Mouse (Mus musculus) cortical plate, adult 2 months (tissue): ENCODE results near the gene Acin1. TPM values are rescaled to one million over a fixed set of nuclear protein-coding genes. Genes with fewer than 3 reads are reported as not detected.

Experiments
- H3K27ac ChIP-seq: fragments of 200-500 bp; 2 replicates; pipeline ENCODE4 v1.5.1; 2012; ENCODE audit warnings: low read length, control low read depth, inconsistent platforms; ENCODE audit not compliant: insufficient read depth
- H3K4me1 ChIP-seq: fragments of 200-500 bp; 2 replicates; pipeline ENCODE4 v1.6.1; 2011; ENCODE audit warnings: low read length; ENCODE audit not compliant: control insufficient read depth, insufficient read depth
- H3K4me3 ChIP-seq: fragments of 200-500 bp; 2 replicates; pipeline ENCODE4 v1.5.1; 2011; ENCODE audit warnings: mild to moderate bottlenecking, low read length, control low read depth; ENCODE audit not compliant: insufficient read depth
- CTCF ChIP-seq: fragments of 200-500 bp; IDR thresholded peaks from 2 replicates; pipeline ENCODE4 v1.5.1; 2011; ENCODE audit warnings: mild to moderate bottlenecking, control low read depth, low read length; ENCODE audit not compliant: insufficient read depth; ENCODE audit errors: extremely low read depth
- POLR2A ChIP-seq: fragments of 200-500 bp; IDR thresholded peaks from 2 replicates; pipeline ENCODE4 v1.6.1; 2011; ENCODE audit warnings: mild to moderate bottlenecking, low read length, control low read depth; ENCODE audit not compliant: insufficient read depth; ENCODE audit errors: extremely low read depth
- polyA plus RNA-seq: library from polyadenylated mRNA; depleted of rRNA; stranded (reverse); fragments of >200 nt; gene quantifications from 2 replicates; pipeline ENCODE4 v1.2.3, GENCODE M21; 2012

The Acin1 gene
- polyA plus RNA-seq, 1 experiment = 169 TPM

GRCm38 (mm10) chr14:54674317-54674716 is 12.4 kb downstream of the Acin1 start:
- peaks cover 2% of the 10 kb centered on the region for H3K4me1 ChIP-seq

GRCm38 (mm10) chr14:54669381-54669780 is 17.4 kb downstream of the Acin1 start:
- no peaks in the 10 kb centered on the region; the same call in 1 of the 2 replicates for H3K4me1 ChIP-seq
- H3K4me3 ChIP-seq = no peak overlapping the region
- H3K27ac ChIP-seq = no peak overlapping the region
- TF ChIP-seq POLR2A (no peak), CTCF (peak; percentile 45; the same call in 1 of the 2 replicates)

More at GRCm38 (mm10) chr14:54674317-54674716, 12.4 kb downstream of the Acin1 start:
- Histone ChIP-seq H3K4me3 (no peak overlapping the region), H3K27ac (no peak overlapping the region)
- TF ChIP-seq CTCF (no peak), POLR2A (no peak)

- Histone ChIP-seq H3K4me1 (no peaks in the 10 kb centered on the region), H3K4me3 (no peak overlapping the region), H3K27ac (no peak overlapping the region)
- no peak for TF ChIP-seq CTCF
- TF ChIP-seq POLR2A = no peak
Measured at GRCm38 (mm10) chr14:54664477-54665222, 22.1 kb downstream of the Acin1 start.

GRCm38 (mm10) chr14:54660009-54660408 is 26.7 kb downstream of the Acin1 start:
- H3K27ac ChIP-seq = no peak overlapping the region
- no peaks in the 10 kb centered on the region for H3K4me1 ChIP-seq
- TF ChIP-seq CTCF (no peak), POLR2A (no peak)
- H3K4me3 ChIP-seq = no peak overlapping the region

- peaks cover 7% of the 10 kb centered on the region; the same call in 1 of the 2 replicates for H3K4me1 ChIP-seq
- peak overlapping the region; percentile 70 for H3K4me3 ChIP-seq
- peak; percentile 85; the same call in 1 of the 2 replicates for TF ChIP-seq POLR2A
- no peak for TF ChIP-seq CTCF
- H3K27ac ChIP-seq = no peak overlapping the region
Measured at GRCm38 (mm10) chr14:54653496-54653895, 33.2 kb downstream of the Acin1 start.

- TF ChIP-seq CTCF (no peak), POLR2A (no peak)
- peaks cover 7% of the 10 kb centered on the region; the same call in 1 of the 2 replicates for H3K4me1 ChIP-seq
- H3K27ac ChIP-seq = no peak overlapping the region
- peak overlapping the region; percentile 70 for H3K4me3 ChIP-seq
Measured at GRCm38 (mm10) chr14:54652787-54653186, 33.9 kb downstream of the Acin1 start.

- no peak overlapping the region for H3K27ac ChIP-seq
- H3K4me3 ChIP-seq = no peak overlapping the region
- H3K4me1 ChIP-seq = peaks cover 7% of the 10 kb centered on the region; the same call in 1 of the 2 replicates
- TF ChIP-seq POLR2A = no peak
- no peak for TF ChIP-seq CTCF
Measured at GRCm38 (mm10) chr14:54651556-54651955, 35.2 kb downstream of the Acin1 start.

GRCm38 (mm10) chr14:54650621-54651454 is 35.9 kb downstream of the Acin1 start:
- H3K4me1 ChIP-seq = peaks cover 7% of the 10 kb centered on the region; the same call in 1 of the 2 replicates
- peak; percentile 96 for TF ChIP-seq CTCF
- no peak for TF ChIP-seq POLR2A
- H3K4me3 ChIP-seq = no peak overlapping the region
- no peak overlapping the region for H3K27ac ChIP-seq

GRCm38 (mm10) chr14:54647900-54648299 is 38.8 kb downstream of the Acin1 start:
- Histone ChIP-seq H3K4me3 (no peak overlapping the region), H3K4me1 (peaks cover 7% of the 10 kb centered on the region; the same call in 1 of the 2 replicates), H3K27ac (no peak overlapping the region)
- TF ChIP-seq CTCF = no peak
- TF ChIP-seq POLR2A = no peak
